Comparison of ENCODE assay signal across 26 mouse cellular contexts in the genomic region with DNA sequence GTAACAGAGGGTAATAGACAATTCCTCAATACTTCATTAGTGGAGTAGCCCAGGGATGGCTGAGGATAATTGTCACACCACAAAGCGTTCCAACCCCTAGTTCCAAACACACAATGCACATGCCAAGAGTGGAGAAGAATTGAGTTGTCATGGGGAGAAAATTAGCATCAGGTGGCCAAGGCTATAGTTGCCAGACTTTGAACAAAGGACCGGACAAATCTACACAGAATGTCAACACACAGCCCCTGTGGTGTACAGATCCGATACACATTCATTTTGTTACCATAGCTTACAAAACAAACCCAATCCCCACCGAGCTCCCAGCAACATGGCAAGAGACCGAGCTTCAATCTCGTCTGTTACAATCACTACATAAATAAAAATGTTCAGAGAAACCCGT.
"Had no signal": no experiment of that assay in that cellular context is flagged by ENCODE, and none has a peak within 500 bp of the region (broad histone marks: within the 10 kb centered on the region; RNA-seq: fewer than 3 reads in every experiment).

No protein-coding gene starts in this region.

- H3K27me3 ChIP-seq: heart, embryonic 13.5 days; heart, embryonic 15.5 days; hindbrain, embryonic 12.5 days; intestine, embryonic 15.5 days; limb, embryonic 12.5 days; liver, embryonic 13.5 days; liver, embryonic 15.5 days had no signal

- H3K9ac ChIP-seq: heart, embryonic 13.5 days; heart, embryonic 15.5 days; hindbrain, embryonic 12.5 days; intestine, embryonic 15.5 days; limb, embryonic 12.5 days; liver, embryonic 13.5 days; liver, embryonic 15.5 days; liver, postnatal 0 days had no signal

- H3K4me2 ChIP-seq: heart, embryonic 11.5 days; heart, embryonic 13.5 days; heart, embryonic 15.5 days; hindbrain, embryonic 12.5 days; intestine, embryonic 15.5 days; limb, embryonic 12.5 days; liver, embryonic 11.5 days; liver, embryonic 13.5 days; liver, embryonic 15.5 days had no signal

- DNase-seq: gastrocnemius, adult 2 months; gastrocnemius, postnatal 10 days; gastrocnemius, postnatal 25 days; heart, adult 2 months; heart, postnatal 4 days; kidney, adult 18-20 months; kidney, adult 8-10 months; kidney, postnatal 10 days; kidney, postnatal 25 days; kidney, postnatal 4 days; liver; liver, embryonic 13.5 days; liver, postnatal 0 days had no signal

- H3K36me3 ChIP-seq: heart, embryonic 13.5 days; heart, embryonic 15.5 days; hindbrain, embryonic 12.5 days; intestine, embryonic 15.5 days; limb, embryonic 10.5 days; limb, embryonic 12.5 days; liver, embryonic 13.5 days; liver, embryonic 15.5 days had no signal

- ATAC-seq: inflammation-experienced regulatory T-cells, adult 6 months; intestine, embryonic 15.5 days; intestine, postnatal 0 days; liver, postnatal 0 days had no signal

- H3K27ac ChIP-seq: gastrocnemius, adult 2 months; heart, adult 2 months; heart, embryonic 13.5 days; heart, embryonic 15.5 days; hindbrain, embryonic 12.5 days; intestine, embryonic 15.5 days; layer of hippocampus, adult 2 months; left cerebral cortex, adult 2 months; limb, embryonic 10.5 days; limb, embryonic 12.5 days; liver, embryonic 13.5 days; liver, embryonic 15.5 days had no signal

- H3K4me3 ChIP-seq: gastrocnemius, adult 2 months; heart, adult 2 months; heart, embryonic 13.5 days; heart, embryonic 15.5 days; hindbrain, embryonic 12.5 days; intestine, embryonic 15.5 days; layer of hippocampus, adult 2 months; left cerebral cortex, adult 2 months; limb, embryonic 10.5 days; limb, embryonic 12.5 days; liver, embryonic 13.5 days; liver, embryonic 15.5 days had no signal

- H3K9me3 ChIP-seq: heart, embryonic 13.5 days; heart, embryonic 15.5 days; hindbrain, embryonic 12.5 days; intestine, embryonic 15.5 days; limb, embryonic 10.5 days; limb, embryonic 12.5 days; liver, embryonic 13.5 days; liver, embryonic 15.5 days had no signal

- H3K4me1 ChIP-seq: heart, embryonic 15.5 days; hindbrain, embryonic 12.5 days; liver, embryonic 13.5 days; liver, embryonic 15.5 days had no signal
